Mouse (Mus musculus): ENCODE results near the gene Tmed3. TPM values are rescaled to one million over a fixed set of nuclear protein-coding genes. Genes with fewer than 3 reads are reported as not detected.

The Tmed3 gene
- total and polyA plus RNA-seq, 3 experiments, result 55.4 to 84.0 (median 80.9) TPM

- no peak overlapping the region for H3K27ac ChIP-seq (ENCODE audit: insufficient read depth, low read depth)
- H3K9me3 ChIP-seq (replicated peaks; ENCODE audit: low read length), result no peaks in the 10 kb centered on the region
- no peaks in the 10 kb centered on the region for H3K79me2 ChIP-seq (replicated peaks; ENCODE audit: control insufficient read depth, extremely low read depth, insufficient read depth, poor library complexity, severe bottlenecking)
- no peak overlapping the region for H3K4me3 ChIP-seq (replicated peaks in 1 of 3; ENCODE audit: low read depth in 2 of 3, low read length in 2 of 3, poor library complexity in 1 of 3)
- peaks cover 0 to 25% of the 10 kb centered on the region in 2 experiments; a peak in 2 of 4 replicates for H3K4me1 ChIP-seq (ENCODE audit: control insufficient read depth in 1 of 2, insufficient read depth in 2 of 2)
- DNase-seq (ENCODE audit: extremely low read depth), result no peak
- H3K36me3 ChIP-seq (replicated peaks in 1 of 2; ENCODE audit: control insufficient read depth in 1 of 2, insufficient read depth in 1 of 2, low read length in 1 of 2), result peaks cover 17 to 30% of the 10 kb centered on the region in 2 experiments
- H3K27me3 ChIP-seq (replicated peaks), result no peaks in the 10 kb centered on the region
- in situ Hi-C loops (cut with MboI; ENCODE audit: low pct_ligation_motif_present, low pct_unique_long_range_greater_than_20kb, low sequenced_read_pairs), result loop anchor here (25.0 kb wide), 1 partner anchor 458 kb away; no protein-coding TSS in a partner anchor
- no peak overlapping the region for H3K9ac ChIP-seq (ENCODE audit: insufficient read depth, low read depth)
- dilution Hi-C loops (cut with MboI; ENCODE audit: extremely low pct_ligation_motif_present, extremely low pct_unique_long_range_greater_than_20kb, low sequenced_read_pairs), result no loop called here
- no peak for TF ChIP-seq EP300 (IDR thresholded peaks at IDR 0.05; ENCODE audit: low read length)
- no peak for TF ChIP-seq CTCF (conservative IDR thresholded peaks at IDR 0.05 in 1 of 2, IDR thresholded peaks at IDR 0.05 in 1 of 2; ENCODE audit: low read depth in 2 of 2, low read length in 2 of 2)
- no peak for TF ChIP-seq RAD21 (IDR thresholded peaks at IDR 0.05; ENCODE audit: low read depth, low read length)
- TF ChIP-seq MXI1 (IDR thresholded peaks at IDR 0.05; ENCODE audit: low read depth, low read length), result no peak
- TF ChIP-seq KAT2A (IDR thresholded peaks at IDR 0.05; ENCODE audit: insufficient replicate concordance, low read length), result no peak
- no peak for TF ChIP-seq SMC3 (IDR thresholded peaks at IDR 0.05; ENCODE audit: low read depth, low read length)
- no peak for TF ChIP-seq JUND (conservative IDR thresholded peaks at IDR 0.05; ENCODE audit: low read depth, low read length)
- no peak for TF ChIP-seq POLR2A (IDR thresholded peaks at IDR 0.05; ENCODE audit: low read depth, low read length)
- no peak for TF ChIP-seq ZMIZ1 (IDR thresholded peaks at IDR 0.05; ENCODE audit: low read depth, low read length)
- no peak overlapping the region for H3K4me2 ChIP-seq (ENCODE audit: insufficient read depth, low read depth, poor library complexity, severe bottlenecking)
Measured at GRCm38 (mm10) chr9:89695143-89695542, 9.7 kb downstream of the Tmed3 start.

GRCm38 (mm10) chr9:89693670-89694069 lies 11.2 kb downstream of the Tmed3 start:
- H3K4me2 ChIP-seq (ENCODE audit: insufficient read depth, low read depth, poor library complexity, severe bottlenecking), result no peak overlapping the region
- no peaks in the 10 kb centered on the region for H3K79me2 ChIP-seq (replicated peaks; ENCODE audit: control insufficient read depth, extremely low read depth, insufficient read depth, poor library complexity, severe bottlenecking)
- in situ Hi-C loops (cut with MboI; ENCODE audit: low pct_ligation_motif_present, low pct_unique_long_range_greater_than_20kb, low sequenced_read_pairs), result loop anchor here (25.0 kb wide), 1 partner anchor 456 kb away; no protein-coding TSS in a partner anchor
- H3K27me3 ChIP-seq (replicated peaks), result no peaks in the 10 kb centered on the region
- no peak for DNase-seq (ENCODE audit: extremely low read depth)
- no peak overlapping the region for H3K9ac ChIP-seq (ENCODE audit: insufficient read depth, low read depth)
- no peaks in the 10 kb centered on the region for H3K9me3 ChIP-seq (replicated peaks; ENCODE audit: low read length)
- peaks cover 4 to 15% of the 10 kb centered on the region in 2 experiments for H3K36me3 ChIP-seq (replicated peaks in 1 of 2; ENCODE audit: control insufficient read depth in 1 of 2, insufficient read depth in 1 of 2, low read length in 1 of 2)
- TF ChIP-seq ETS1 (conservative IDR thresholded peaks at IDR 0.05; ENCODE audit: low read depth, low read length), result no peak
- TF ChIP-seq TCF12 (IDR thresholded peaks at IDR 0.05; ENCODE audit: low read depth, low read length), result no peak
- no peak for TF ChIP-seq MAFK (IDR thresholded peaks at IDR 0.05; ENCODE audit: insufficient replicate concordance, low read length)
- no peak for TF ChIP-seq UBTF (IDR thresholded peaks at IDR 0.05; ENCODE audit: low read depth, low read length)
- no peak for TF ChIP-seq CHD1 (IDR thresholded peaks at IDR 0.05; ENCODE audit: low read depth, low read length)
- no peak for TF ChIP-seq E2F4 (IDR thresholded peaks at IDR 0.05; ENCODE audit: insufficient replicate concordance, low read depth, low read length)
- H3K4me3 ChIP-seq (replicated peaks in 1 of 3; ENCODE audit: low read depth in 2 of 3, low read length in 2 of 3, poor library complexity in 1 of 3), result no peak overlapping the region
- no peak overlapping the region for H3K27ac ChIP-seq (ENCODE audit: insufficient read depth, low read depth)
- dilution Hi-C loops (cut with MboI; ENCODE audit: extremely low pct_ligation_motif_present, extremely low pct_unique_long_range_greater_than_20kb, low sequenced_read_pairs), result no loop called here
- H3K4me1 ChIP-seq (ENCODE audit: control insufficient read depth in 1 of 2, insufficient read depth in 2 of 2), result peaks cover 0 to 25% of the 10 kb centered on the region in 2 experiments; a peak in 2 of 4 replicates

All from CH12.LX (cell line).